ENCODE assay signal across 14 mouse cellular contexts in the genomic region with DNA sequence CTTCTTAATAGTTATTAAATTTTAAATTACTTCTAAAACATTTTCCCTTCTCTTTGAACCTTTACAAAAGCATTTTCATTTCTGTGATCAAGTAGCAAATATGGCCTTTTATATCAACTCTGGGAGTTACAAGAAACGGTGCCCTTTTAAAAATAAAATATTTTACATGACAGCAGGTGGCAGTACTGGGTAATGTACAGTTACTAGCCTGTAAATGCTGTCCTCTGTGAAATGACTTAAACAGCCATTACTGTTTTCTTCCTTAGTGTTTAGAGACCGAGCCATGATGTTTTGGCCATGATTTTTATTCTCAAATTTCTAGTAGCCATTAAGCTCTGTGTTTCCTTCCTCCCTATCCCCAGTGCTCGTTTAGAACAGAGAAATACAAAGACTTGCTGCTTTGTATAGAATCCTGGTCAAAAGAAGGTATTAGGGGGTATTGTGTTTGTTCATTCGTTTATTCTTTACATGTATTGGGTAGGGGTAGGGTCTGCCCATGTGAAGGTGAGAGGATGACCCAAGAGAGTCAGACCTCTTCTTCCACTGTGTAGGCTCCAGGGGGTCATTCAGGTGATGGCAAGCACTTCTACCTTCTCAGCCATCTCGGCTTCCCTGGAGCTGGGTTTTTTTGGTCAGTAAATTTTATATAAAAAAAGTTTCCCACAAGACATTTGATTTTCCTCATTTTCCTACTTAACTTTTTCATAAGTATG. TPM values are rescaled to one million over a fixed set of nuclear protein-coding genes. Genes with fewer than 3 reads are reported as not detected.
A peak's percentile ranks its signal among the peaks of the same experiment; 100 is the strongest.
DNase-seq lines count a peak whose midpoint lies in the region; ATAC-seq and TF ChIP-seq lines count a peak whose summit lies in the region.
"Had no signal": no experiment of that assay in that cellular context is flagged by ENCODE, and none has a peak within 500 bp of the region (broad histone marks: within the 10 kb centered on the region; RNA-seq: fewer than 3 reads in every experiment).

No protein-coding gene starts in this region.

- no peak for ATAC-seq in intestine, postnatal 0 days
- ATAC-seq in intestine, embryonic 16.5 days, result no peak
- peak; percentile 65; the same call in 1 of the 2 replicates for ATAC-seq in midbrain, embryonic 15.5 days (replicated peaks)
- ATAC-seq in midbrain, embryonic 16.5 days, result no peak

- H3K27me3 ChIP-seq in intestine, postnatal 0 days (replicated peaks; ENCODE audit: control insufficient read depth, insufficient read depth, low read length), result no peaks in the 10 kb centered on the region
- no peaks in the 10 kb centered on the region for H3K27me3 ChIP-seq in intestine, embryonic 16.5 days (replicated peaks; ENCODE audit: control insufficient read depth, insufficient read depth, low read length)
- H3K27me3 ChIP-seq in midbrain, embryonic 15.5 days (replicated peaks), result no peaks in the 10 kb centered on the region
- no peaks in the 10 kb centered on the region for H3K27me3 ChIP-seq in midbrain, embryonic 16.5 days (ENCODE audit: control insufficient read depth, insufficient read depth, low read depth, low read length)
- H3K27me3 ChIP-seq: liver, embryonic 15.5 days; neural tube, embryonic 15.5 days had no signal

- H3K9me3 ChIP-seq in intestine, postnatal 0 days (ENCODE audit: control insufficient read depth), result no peaks in the 10 kb centered on the region
- no peaks in the 10 kb centered on the region for H3K9me3 ChIP-seq in intestine, embryonic 16.5 days (ENCODE audit: control insufficient read depth, low read length)
- no peaks in the 10 kb centered on the region for H3K9me3 ChIP-seq in midbrain, embryonic 15.5 days
- no peaks in the 10 kb centered on the region for H3K9me3 ChIP-seq in midbrain, embryonic 16.5 days (replicated peaks; ENCODE audit: control insufficient read depth, low read length, poor library complexity, severe bottlenecking)
- H3K9me3 ChIP-seq: liver, embryonic 15.5 days; neural tube, embryonic 15.5 days had no signal

- H3K4me3 ChIP-seq in intestine, postnatal 0 days (ENCODE audit: low read depth, low read length), result no peak overlapping the region
- H3K4me3 ChIP-seq in intestine, embryonic 16.5 days (ENCODE audit: low read length), result no peak overlapping the region
- H3K4me3 ChIP-seq in midbrain, embryonic 15.5 days, result no peak overlapping the region
- H3K4me3 ChIP-seq in midbrain, embryonic 16.5 days (ENCODE audit: low read depth, low read length), result no peak overlapping the region
- H3K4me3 ChIP-seq: liver, embryonic 15.5 days; neural tube, embryonic 15.5 days had no signal

- peaks cover 10% of the 10 kb centered on the region for H3K36me3 ChIP-seq in intestine, postnatal 0 days (ENCODE audit: control insufficient read depth, insufficient read depth)
- H3K36me3 ChIP-seq in intestine, embryonic 16.5 days (ENCODE audit: control insufficient read depth, insufficient read depth, low read length), result 0 out of 2 replicates have a peak, but pooled peaks cover 3% of the 10 kb centered on the region
- no peaks in the 10 kb centered on the region for H3K36me3 ChIP-seq in midbrain, embryonic 15.5 days (replicated peaks)
- no peaks in the 10 kb centered on the region for H3K36me3 ChIP-seq in midbrain, embryonic 16.5 days (ENCODE audit: control insufficient read depth, insufficient read depth, low read length)
- H3K36me3 ChIP-seq: neural tube, embryonic 15.5 days had no signal

- no peaks in the 10 kb centered on the region for H3K4me1 ChIP-seq in intestine, postnatal 0 days (replicated peaks; ENCODE audit: control insufficient read depth, insufficient read depth, low read length)
- H3K4me1 ChIP-seq in intestine, embryonic 16.5 days (ENCODE audit: control insufficient read depth, insufficient read depth, low read length), result no peaks in the 10 kb centered on the region
- no peaks in the 10 kb centered on the region for H3K4me1 ChIP-seq in midbrain, embryonic 15.5 days
- 0 out of 2 replicates have a peak, but pooled peaks cover 3% of the 10 kb centered on the region for H3K4me1 ChIP-seq in midbrain, embryonic 16.5 days (ENCODE audit: control insufficient read depth, insufficient read depth, low read length)
- H3K4me1 ChIP-seq: liver, embryonic 15.5 days; neural tube, embryonic 15.5 days had no signal

- TF ChIP-seq CTCF in intestine, postnatal 0 days (IDR thresholded peaks at IDR 0.05; ENCODE audit: low read depth), result peak; percentile 62

- 81% methylated on average over 5 of the region's 5 CpGs for WGBS in intestine, postnatal 0 days
- 77% methylated on average over 5 of the region's 5 CpGs for WGBS in intestine, embryonic 16.5 days
- WGBS in midbrain, embryonic 15.5 days, result 69% methylated on average over 5 of the region's 5 CpGs
- WGBS in midbrain, embryonic 16.5 days, result 69% methylated on average over 5 of the region's 5 CpGs

- H3K9ac ChIP-seq in intestine, postnatal 0 days (ENCODE audit: low read depth, low read length), result no peak overlapping the region
- no peak overlapping the region for H3K9ac ChIP-seq in intestine, embryonic 16.5 days (ENCODE audit: low read depth, low read length)
- no peak overlapping the region for H3K9ac ChIP-seq in midbrain, embryonic 15.5 days
- H3K9ac ChIP-seq in midbrain, embryonic 16.5 days (ENCODE audit: low read depth, low read length), result no peak overlapping the region
- H3K9ac ChIP-seq: liver, embryonic 15.5 days; neural tube, embryonic 15.5 days had no signal

- no peak overlapping the region for H3K4me2 ChIP-seq in intestine, postnatal 0 days (replicated peaks; ENCODE audit: low read depth)
- no peak overlapping the region for H3K4me2 ChIP-seq in intestine, embryonic 16.5 days (ENCODE audit: low read depth, low read length)
- H3K4me2 ChIP-seq in midbrain, embryonic 15.5 days, result no peak overlapping the region
- no peak overlapping the region for H3K4me2 ChIP-seq in midbrain, embryonic 16.5 days (ENCODE audit: low read length)
- H3K4me2 ChIP-seq: liver, embryonic 15.5 days; neural tube, embryonic 15.5 days had no signal

- H3K27ac ChIP-seq in intestine, postnatal 0 days (ENCODE audit: low read depth, low read length), result no peak overlapping the region
- no peak overlapping the region for H3K27ac ChIP-seq in intestine, embryonic 16.5 days (ENCODE audit: low read length)
- H3K27ac ChIP-seq in midbrain, embryonic 15.5 days, result no peak overlapping the region
- no peak overlapping the region for H3K27ac ChIP-seq in midbrain, embryonic 16.5 days (ENCODE audit: low read length)
- H3K27ac ChIP-seq: liver, embryonic 15.5 days; neural tube, embryonic 15.5 days had no signal

- DNase-seq in adipocyte (ENCODE audit: low spot score), result peak; percentile 43
- DNase-seq in retina, postnatal 1 day, result peak; percentile 49
- no peak for DNase-seq in spleen, postnatal 10 days (ENCODE audit: low spot score in 2 of 2)
- DNase-seq in adrenal gland, postnatal 14 days, result no peak
- DNase-seq: cerebellum, postnatal 25 days; heart, adult 11 months; kidney, postnatal 10 days had no signal

RNA-seq across cellular contexts. Expression of a gene that starts 22.8 kb away (rescaled TPM):
- polyA plus RNA-seq in intestine, postnatal 0 days (2015; fragmentation: Nextera tagmentation; extraction: Ambion mirVana), result 6.2 and 6.6 TPM in 2 replicates
- polyA plus RNA-seq in intestine, embryonic 16.5 days (2015; fragmentation: Nextera tagmentation; extraction: Ambion mirVana), result 18.1 and 18.3 TPM in 2 replicates
- 6.0 and 6.5 TPM in 2 replicates for polyA plus RNA-seq in midbrain, embryonic 15.5 days (2015; fragmentation: Nextera tagmentation; extraction: Ambion mirVana)
- polyA plus RNA-seq in midbrain, embryonic 16.5 days (2015; fragmentation: Nextera tagmentation; extraction: Ambion mirVana), result 5.3 and 6.7 TPM in 2 replicates
- 7.6 and 8.0 TPM in 2 replicates for total RNA-seq in adrenal gland, postnatal 14 days (2021)

RNA-seq across cellular contexts. Expression of a gene that starts 22.8 kb away (rescaled TPM):
- 4.2 and 4.8 TPM in 2 replicates for polyA plus RNA-seq in intestine, postnatal 0 days (2015; fragmentation: Nextera tagmentation; extraction: Ambion mirVana)
- 13.2 TPM in 2 replicates for polyA plus RNA-seq in intestine, embryonic 16.5 days (2015; fragmentation: Nextera tagmentation; extraction: Ambion mirVana)
- 52.9 and 57.5 TPM in 2 replicates for polyA plus RNA-seq in midbrain, embryonic 15.5 days (2015; fragmentation: Nextera tagmentation; extraction: Ambion mirVana)
- 59.2 and 62.8 TPM in 2 replicates for polyA plus RNA-seq in midbrain, embryonic 16.5 days (2015; fragmentation: Nextera tagmentation; extraction: Ambion mirVana)
- total RNA-seq in adrenal gland, postnatal 14 days (2021), result 15.8 and 18.3 TPM in 2 replicates

RNA-seq across cellular contexts. Expression of a gene that starts 40.5 kb away (rescaled TPM):
- not detected in 2 replicates for polyA plus RNA-seq in intestine, postnatal 0 days (2015; fragmentation: Nextera tagmentation; extraction: Ambion mirVana)
- not detected in 2 replicates for polyA plus RNA-seq in intestine, embryonic 16.5 days (2015; fragmentation: Nextera tagmentation; extraction: Ambion mirVana)
- polyA plus RNA-seq in midbrain, embryonic 15.5 days (2015; fragmentation: Nextera tagmentation; extraction: Ambion mirVana), result 0.04 and 0.06 TPM in 2 replicates
- polyA plus RNA-seq in midbrain, embryonic 16.5 days (2015; fragmentation: Nextera tagmentation; extraction: Ambion mirVana), result 0.05 and 0.14 TPM in 2 replicates
- not detected in 2 replicates for total RNA-seq in adrenal gland, postnatal 14 days (2021)
- polyA plus RNA-seq: liver, embryonic 15.5 days; stomach, embryonic 16.5 days had no signal

Comparison
In these comparisons a context has a peak if more than half of its experiments do, and no peak if none do; other contexts are left out.
1. DNase-seq: peak in adipocyte (single experiment) and retina, postnatal 1 day (single experiment); none in spleen, postnatal 10 days (0 of 2) and adrenal gland, postnatal 14 days (single experiment).